Mouse (Mus musculus) urinary bladder, adult 2 months (tissue): ENCODE measurements around the gene Gabarapl2. TPM values are rescaled to one million over a fixed set of nuclear protein-coding genes. Genes with fewer than 3 reads are reported as not detected.
"Not testable (repeated sequence)": the region's sequence is repeated elsewhere in the genome, so short reads cannot be mapped to it uniquely, and the experiment has no call there.

Source experiments
- DNase-seq: peaks from one replicate; pipeline ENCODE4 v3.0.0; 2022; ENCODE audit warnings: low spot score
- polyA plus RNA-seq: library from polyadenylated mRNA; depleted of rRNA; stranded (reverse); fragments of >200 nt; gene quantifications from 2 replicates; pipeline ENCODE4 v1.2.3, GENCODE M21; 2012

Gene Gabarapl2
- polyA plus RNA-seq, 1 experiment = 112 TPM

DNA sequence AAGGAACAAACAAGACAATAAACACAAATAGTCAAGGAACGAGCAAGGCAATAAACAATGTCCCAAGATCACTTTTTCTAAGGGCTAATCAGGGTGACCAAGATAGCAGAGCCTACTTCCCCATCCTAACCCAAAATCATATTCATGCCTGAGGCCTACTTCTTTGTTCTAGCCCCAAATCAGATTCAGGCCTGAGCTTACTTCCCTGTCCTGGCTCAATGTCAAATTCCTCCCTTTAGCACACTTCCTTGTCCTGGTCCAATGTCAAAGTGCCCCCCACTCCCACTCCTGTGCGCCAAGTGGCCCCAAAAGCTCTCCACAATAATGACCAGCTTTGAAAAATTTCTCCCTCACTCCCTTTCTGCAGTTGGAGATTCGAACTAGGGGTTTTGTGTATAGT lies 3.3 kb upstream of the Gabarapl2 start:
- DNase-seq = no peak

DNA sequence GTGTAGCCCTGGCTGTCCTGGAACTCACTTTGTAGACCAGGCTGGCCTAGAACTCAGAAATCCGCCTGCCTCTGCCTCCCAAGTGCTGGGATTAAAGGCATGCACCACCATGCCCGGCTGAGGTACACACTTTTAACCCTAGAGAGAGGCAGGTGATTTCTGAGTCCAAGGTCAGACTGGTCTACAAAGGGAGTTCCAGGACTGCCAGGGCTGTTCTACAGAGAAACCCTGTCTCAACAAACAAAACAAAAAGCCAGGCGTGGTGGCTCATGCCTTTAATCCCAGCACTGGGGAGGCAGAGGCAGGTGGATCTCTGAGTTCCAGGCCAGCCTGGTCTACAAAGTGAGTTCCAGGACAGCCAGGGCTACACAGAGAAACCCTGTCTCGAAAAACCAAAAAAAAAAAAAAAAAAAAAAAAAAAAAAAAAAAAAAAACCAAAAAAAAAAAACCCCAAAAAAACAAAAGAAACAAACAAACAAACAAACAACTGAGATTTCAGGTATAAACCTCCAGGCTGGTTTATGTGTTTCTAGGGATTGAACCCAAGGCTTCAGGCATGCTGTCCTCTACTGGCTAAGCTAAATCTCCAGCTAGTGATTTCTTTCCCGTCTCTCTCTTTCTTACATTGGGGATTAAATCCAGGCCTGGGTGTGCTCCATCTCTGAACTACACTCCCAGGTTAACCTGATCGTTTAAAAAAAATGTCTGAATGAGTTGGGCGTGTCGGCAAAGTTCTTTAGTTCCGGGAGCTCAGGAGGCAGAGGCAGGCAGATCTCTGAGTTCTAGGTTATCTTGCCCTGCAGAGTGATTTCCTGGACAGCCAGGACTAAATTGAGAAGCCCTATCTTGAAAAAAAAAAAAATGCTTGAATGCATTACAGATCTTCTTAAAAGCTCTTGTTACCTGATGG lies 2.2 kb upstream of the Gabarapl2 start:
- DNase-seq = not testable (repeated sequence)

DNA sequence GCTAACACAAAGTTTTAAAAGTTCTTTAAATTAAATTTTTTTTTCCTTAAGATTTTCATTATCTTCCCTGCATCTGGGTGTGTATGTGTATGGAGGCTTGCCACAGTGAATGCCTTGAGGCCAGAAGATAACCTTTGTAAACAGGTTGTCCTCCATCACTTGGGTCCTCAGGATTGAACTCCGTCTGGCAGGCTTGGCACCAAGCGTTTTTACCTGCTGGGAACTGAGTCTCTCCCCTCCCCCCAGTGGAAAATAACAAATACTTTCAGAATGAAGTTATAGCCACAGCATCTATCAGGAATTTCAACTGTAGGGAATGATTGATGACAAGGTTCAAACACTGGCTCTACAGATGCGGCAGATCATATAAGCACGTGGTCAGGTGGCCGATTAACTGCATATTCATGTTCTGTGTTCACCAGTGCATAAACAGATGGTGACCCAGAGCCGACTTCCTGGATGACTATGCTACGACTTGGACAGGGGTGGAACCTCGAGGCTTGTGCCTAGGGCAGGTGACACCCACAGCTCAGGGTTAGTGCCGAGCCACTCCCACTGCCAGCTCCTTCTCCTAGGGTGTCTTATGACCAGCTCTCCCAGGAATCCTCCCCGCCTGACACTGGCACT lies 874 bp upstream of the Gabarapl2 start:
- DNase-seq = peak; percentile 35

DNA sequence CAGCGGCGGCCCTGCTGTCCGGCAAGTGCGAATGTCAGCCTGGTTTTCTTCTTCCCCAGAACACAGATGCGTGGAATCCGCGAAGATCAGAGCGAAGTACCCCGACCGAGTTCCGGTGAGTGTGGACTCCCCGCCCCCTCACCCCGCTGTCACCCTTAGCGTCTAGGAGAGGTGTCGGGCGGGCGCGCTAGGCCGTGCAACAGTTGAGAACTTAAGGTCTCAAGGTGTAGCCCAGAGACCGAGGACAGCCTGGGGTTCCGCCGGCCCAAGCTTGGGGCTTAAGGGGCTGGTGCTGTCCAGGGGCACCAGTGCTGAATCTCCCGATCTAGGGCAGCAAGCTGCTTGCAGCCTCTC lies 575 bp downstream of the Gabarapl2 start:
- no peak for DNase-seq

DNA sequence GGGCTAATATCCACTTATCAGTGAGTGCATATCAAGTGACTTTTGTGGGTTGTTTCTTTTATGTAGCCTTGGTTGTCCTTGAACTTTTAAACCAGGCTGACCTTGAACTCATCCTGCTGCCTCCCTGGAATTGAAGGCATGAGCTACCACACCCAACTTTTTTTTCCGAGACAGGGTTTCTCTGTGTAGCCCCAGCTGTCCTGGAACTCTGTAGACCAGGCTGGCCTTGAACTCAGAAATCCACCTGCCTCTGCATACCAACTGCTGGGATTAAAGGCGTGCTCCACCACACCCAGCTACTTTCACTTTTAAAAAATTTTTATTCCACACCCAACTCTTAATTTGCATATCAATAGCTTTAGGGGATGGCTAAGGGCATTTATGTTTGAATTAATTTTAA lies 3.0 kb downstream of the Gabarapl2 start:
- no peak for DNase-seq

DNA sequence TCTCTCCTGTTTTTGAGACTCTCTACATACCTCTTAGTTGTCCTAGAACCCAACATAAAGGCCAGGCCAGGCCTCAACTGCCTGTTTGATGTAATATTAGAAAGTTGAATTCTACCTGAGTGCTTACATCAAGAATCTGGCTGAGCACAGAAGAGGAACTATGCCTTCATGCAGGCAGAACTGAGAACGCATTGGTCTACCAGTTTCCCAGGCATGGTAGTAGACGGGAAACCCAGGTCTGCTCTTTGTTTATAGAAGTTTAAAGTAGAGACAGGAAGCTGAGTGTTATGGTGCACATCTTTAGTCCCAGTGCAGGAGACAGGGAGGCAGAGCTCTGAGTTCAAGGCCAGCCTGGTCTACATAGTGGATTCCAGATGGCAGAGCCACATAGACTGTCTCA lies 6.6 kb downstream of the Gabarapl2 start:
- DNase-seq = no peak

DNA sequence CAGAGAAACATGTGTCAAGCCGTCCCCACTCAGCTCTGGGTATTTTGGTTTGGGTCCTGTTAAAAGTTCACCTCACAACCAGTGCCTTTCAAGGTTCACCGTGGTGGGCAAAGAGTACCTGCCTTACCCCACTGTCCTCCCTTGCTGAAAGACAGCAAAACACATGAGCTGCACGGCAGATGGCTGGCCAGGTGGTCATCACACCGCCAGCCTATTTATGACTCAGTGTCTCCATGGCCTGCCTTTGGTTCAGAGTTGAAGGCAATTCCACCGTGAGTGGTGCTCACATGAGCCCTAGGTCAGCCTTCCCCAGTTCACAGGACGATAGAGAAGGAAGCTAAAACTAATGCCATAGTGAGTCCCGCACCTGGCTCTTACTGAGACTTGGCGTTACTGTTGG lies 7.5 kb downstream of the Gabarapl2 start:
- no peak for DNase-seq

DNA sequence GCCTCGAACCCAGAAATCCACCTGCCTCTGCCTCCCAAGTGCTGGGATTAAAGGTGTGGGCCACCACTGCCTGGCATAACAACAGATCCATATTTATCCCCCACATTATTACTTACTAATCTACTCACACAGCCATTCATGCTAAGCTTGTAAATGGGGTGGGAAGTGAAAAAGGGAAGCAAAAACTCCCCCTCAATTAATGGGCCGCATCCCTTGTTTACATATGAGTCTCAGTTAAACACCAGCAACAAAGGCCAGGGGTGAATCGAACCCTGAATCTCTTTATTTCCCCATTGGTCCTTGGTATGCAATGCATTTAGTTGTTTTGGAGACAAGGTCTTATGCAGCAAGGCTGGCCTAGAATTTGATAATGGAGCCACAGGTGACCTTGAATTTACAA lies 10.3 kb downstream of the Gabarapl2 start:
- no peak for DNase-seq

DNA sequence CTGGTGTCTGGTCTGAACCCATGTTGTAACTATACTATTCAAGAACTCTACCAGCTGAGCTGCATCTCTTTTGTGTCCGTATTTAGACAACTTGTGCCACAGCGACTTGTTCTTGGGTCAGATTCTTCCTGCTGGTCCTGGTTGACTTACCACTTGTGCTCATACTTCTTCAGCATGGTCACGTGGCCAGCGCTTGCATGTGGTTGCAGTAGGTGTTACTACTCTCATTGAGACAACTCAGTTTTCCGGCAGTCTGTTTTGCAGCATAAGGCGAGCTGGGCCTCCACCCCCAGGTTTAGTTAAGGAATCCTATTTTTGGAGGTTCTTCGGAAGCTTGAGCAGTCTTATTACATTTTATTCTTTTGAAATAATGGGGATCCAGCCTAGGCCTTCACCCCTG lies 10.8 kb downstream of the Gabarapl2 start:
- no peak for DNase-seq

DNA sequence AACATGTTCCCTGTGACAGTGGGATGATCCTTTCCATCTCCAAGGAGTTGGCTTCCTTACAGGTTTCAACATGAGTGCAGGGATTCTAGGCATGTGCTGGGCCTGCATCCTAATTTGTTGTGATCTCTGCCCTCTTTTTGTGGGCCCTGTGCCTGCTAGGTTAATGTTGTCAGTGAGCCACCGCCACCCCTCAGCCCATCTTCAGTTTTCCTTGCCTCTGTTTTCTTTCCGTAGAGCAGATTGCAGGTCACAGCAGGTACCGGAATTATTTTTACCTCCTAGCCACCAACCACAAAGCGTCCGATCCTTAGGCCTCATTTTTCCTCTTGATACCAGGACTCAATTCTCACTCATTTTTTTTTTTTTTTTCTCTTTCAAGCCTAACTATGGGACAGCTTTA lies 11.4 kb downstream of the Gabarapl2 start:
- DNase-seq = no peak

DNA sequence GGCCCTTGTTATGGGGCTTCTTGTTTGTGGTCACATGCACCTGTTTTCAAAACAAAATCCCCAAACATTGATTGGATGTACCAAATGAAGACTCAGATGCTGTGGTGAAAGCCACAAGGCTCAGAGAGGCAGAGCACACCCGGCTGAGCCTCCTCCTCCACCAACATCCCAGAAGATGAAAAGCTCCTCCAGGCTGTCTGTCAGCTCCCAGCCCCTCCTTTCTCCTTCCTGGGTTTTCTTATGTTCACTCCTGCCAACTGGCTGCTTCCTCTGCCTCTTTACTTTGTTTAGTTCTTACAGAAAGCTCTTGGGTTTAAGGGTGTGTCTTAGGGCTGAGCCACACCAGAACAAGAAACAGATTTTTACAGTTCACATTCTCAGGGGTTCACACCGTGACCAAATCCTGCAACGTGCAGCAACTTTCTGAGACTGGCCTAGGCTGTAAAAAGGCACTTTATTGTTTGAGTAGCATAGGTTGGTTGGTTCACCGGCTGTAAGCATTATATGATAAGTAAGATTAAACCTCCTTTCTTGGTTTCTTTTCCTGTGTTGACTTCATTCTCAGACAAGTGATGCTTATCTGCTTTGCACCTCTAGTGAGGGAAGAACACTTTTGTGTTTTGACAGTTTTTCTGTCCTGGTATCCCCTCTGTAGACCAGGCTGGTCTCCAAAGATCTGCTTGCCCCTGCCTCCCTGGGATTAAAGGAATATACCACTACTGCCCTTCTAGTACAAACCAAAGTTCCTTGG lies 14.5 kb downstream of the Gabarapl2 start:
- DNase-seq = no peak

DNA sequence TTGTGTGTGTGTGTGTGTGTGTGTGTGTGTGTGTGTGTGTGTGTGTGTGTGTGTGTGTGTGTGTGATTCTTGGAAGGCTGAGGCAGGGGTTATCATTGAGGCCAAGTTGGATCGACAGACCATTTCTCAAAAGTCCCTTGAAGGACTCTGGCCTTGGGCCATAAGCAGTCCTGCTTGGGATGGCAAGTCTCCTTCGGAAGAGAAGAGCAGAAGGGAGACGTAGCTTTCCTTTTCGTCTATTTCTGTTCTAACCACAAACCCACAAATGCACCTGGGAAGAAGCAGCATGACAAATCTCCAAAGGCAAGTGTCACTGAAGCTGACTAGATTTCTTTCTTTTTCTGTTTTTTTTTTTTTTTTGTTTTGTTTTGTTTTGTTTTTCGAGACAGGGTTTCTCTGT lies 15.4 kb downstream of the Gabarapl2 start:
- no peak for DNase-seq

DNA sequence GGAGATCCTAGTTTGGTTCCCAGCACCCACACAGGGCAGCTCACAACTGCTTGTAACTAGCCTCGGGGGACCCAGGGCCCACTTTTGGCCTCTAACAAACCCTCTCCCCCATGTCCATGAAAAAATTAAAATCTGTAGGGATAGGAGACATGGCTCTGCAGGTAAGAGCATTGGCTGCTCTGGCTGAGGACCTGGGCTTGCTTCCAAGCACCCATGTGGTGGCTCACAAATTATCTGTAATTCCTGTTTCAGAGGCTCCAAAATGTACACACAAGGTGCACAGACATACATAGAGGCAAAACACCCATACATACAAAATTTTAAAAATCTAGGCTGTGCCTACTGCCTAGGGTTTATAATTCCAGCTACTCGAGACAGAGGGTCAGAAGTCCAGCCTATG lies 16.7 kb downstream of the Gabarapl2 start:
- no peak for DNase-seq

DNA sequence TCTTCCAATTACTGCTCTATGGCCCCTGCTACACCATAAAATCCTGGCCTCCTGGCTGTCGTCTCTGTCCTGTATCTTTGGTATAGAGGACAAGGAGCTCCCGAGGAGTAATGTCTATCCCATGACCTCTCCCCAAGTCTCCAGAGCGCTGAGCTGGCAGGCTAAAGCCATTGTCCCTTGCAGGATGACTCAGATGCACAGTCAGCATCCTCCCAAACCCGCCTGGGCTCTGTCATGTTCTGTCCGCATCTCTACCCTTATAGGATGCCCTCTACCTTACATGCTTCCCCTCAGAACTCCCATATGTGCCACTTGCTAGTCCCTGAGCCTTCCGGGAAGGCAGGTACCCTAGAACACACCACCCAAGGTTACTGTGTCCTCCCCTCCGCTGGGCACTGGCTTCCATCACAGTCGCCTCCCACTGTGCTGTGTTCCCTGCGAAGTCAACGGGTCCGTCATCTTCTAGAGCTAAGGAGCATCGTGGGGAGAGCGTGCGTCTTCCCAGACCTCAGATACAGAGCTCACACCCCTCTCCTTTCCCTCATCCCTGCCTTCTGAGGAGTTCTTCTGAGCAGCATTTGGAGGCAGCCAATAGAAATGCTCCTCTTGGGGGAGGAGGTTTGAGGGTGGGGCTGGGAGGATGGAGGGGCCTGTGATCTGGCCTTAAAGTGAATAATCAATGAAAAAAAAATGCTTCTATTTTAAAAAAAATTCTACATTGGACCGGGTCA lies 20.3 kb downstream of the Gabarapl2 start:
- no peak for DNase-seq

DNA sequence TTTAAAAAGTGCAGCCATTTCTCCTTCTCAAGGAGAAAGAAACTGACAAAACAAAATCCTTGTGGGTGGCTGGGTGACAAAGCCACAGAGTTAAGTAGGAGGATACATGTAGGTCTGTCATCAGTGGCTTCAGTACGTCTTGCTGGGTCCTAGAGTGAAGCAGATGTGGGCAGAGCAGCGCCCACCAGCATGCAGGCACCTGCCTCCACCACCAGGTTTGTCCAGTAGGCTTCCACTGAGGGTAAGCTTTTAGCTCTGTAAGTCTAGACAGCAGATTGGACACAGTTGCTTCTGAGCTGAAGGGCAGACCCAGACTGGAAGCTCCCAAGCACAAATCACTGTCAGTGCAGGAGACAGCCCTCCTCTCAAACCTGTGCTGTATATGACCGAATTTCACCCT lies 20.8 kb downstream of the Gabarapl2 start:
- no peak for DNase-seq

DNA sequence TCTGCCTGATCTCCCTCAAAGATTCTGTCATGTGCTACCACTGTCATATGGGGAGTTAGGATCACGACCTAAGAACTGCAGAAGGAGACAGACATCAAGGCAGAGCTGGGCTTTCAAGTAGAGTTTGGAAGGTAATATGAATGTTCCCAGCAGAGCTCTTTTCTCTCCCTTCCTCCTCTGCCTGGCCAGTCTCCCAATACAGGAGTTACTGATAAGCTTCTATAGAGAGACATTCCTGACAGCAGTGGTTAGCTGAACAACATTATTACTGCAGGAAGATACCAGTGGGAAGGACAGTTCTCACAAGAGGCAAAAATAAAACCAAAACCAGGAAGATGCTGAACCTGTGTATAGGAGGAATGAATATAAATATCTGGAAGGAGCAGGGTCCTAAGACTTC lies 22.1 kb downstream of the Gabarapl2 start:
- no peak for DNase-seq

DNA sequence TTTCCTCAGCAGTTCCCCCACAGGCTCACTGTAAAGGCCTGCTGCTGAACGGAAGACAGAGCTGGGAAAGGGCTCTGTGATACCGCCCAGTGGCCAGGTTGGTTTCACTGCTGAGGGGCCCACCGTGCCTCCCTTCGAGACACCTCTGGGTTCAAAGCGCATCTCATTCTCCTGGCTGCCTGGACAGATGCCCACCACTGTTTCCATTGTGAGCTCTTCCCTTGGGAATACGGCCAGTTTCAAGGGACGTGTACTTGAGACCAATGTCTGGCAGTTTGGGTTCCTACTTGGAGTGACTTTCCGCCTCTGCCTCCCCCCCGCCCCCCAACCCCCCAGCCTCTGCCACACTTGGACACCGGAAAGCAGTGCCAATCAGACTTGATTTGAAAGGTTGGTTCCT lies 22.6 kb downstream of the Gabarapl2 start:
- DNase-seq = no peak

DNA sequence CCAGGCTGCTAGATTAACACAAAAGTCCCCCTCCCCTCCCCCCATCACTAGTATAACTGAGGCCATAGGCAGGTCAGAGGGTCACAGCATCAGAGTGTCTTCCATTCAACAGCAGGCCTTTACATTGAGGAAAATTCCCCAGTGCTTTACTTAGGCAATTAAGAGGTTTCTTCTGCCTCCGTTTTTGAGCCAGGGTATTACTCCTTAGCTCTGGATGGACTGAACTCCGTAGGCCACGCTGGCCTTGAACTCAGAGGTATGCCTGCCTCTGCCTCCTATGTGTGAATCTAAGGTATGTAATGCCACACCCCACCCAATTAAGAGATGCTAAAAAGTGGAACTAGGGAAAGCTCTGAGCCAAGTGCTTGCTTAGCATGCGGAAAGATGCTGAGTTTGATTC lies 23.0 kb downstream of the Gabarapl2 start:
- no peak for DNase-seq

DNA sequence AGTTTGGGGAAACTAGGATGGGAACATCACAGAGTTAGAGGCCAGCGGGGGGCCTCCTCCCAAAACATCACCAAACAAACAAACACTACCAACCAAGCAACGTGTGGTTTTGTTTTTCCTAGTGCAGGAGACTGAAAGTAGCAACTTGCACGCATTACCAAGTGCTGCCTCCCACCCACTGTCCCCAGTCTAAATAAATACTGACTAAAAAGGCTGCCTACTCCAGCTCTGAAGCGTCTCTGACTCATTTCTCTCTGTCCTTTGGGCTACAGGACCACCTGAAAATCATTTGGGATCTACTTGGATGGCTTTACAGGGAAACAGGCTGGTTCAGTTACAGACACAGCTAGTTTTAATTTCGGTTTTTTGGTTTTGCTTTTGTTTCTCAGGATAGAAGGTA lies 23.8 kb downstream of the Gabarapl2 start:
- no peak for DNase-seq

DNA sequence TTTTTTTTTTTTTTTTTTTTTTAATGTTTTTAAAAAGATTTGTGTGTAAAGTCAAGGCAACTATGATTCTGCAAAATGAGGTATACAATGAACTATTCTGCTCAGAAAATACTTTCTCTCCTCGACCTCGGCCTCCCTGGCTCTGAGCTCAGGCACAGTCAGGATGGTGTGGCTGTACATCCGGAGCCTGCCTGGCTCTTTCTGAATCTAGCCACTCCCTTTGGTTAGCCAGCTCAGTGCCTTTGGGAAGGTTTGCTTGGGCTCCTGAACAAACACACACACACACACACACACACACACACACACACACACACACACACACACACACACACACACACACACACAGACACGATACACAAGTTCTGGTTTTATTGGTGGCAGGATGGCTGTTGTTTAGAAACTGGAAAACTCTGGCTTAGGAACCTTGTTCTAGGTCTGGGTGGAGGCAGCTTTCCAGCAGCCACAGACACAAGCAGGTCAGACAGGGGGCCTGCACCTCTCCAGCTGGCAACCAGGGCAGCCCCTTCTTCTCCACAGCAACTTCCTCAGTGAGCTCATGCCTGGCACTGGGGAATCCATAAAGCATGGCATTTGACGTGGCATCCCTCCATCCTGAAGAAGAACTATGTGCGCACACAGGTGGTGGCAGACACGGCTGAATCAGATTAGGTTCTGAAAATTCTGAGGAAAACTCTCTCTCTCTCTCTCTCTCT lies 24.5 kb downstream of the Gabarapl2 start:
- no peak for DNase-seq

DNA sequence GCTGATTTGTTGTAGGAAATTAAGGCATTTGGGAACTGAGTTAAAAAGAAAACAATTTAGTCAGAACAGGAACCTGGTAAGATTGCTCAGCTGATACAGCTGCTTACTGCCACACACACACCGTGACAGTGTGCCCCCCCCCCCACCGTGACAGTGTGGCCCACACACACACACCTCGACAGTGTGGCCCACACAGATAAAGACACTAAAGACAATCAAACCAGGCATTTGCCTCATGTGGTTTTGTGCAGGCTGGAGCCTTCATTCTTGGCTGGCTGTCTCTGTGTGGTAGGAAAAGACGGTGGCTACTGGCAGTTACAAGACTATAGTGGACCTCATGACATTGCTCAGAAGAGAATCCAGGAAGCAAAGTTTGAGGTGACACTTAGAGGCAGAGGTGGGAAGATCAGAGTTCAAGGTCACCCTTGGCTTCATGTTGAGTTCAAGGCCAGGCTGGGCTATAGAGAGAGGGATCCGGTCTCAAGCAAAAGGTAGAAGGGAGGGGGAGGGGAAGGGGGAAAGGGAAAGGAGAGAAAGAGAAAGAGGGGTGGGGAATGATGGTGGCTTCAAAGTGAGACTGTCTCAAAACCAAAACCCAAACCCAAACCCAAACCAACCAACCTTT lies 26.9 kb downstream of the Gabarapl2 start:
- DNase-seq = no peak
